Mouse (Mus musculus): Measurements from ENCODE around the gene Erv3. TPM values are rescaled to one million over a fixed set of nuclear protein-coding genes. Genes with fewer than 3 reads are reported as not detected.

Erv3 gene
- polyA plus RNA-seq, 1 experiment from 2014 or later, result not detected

DNA sequence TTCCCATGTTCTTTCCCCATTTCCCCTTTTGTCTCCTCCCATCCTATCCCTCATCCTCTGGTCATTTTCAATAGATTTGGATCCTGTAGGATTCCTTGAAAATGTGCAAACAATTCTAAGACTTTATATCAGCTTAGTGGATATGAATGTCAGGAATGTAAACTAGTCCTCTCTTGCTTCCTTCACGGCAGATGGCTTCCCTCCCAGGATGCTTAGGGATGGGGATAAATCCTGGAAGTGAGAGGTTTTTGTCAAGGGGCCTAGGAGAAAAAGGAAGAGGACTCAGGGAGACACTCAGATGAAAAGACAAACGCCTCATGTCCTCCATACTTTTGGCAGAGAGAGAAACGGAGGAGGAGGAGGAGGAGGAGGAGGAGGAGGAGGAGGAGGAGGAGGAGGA is 42.9 kb upstream of the Erv3 start:
- H3K36me3 ChIP-seq (ENCODE audit: control insufficient read depth, insufficient read depth, low read length), result no peaks in the 10 kb centered on the region
- H3K27ac ChIP-seq (ENCODE audit: low read depth, low read length), result no peak overlapping the region
- no peaks in the 10 kb centered on the region for H3K9me3 ChIP-seq (ENCODE audit: control insufficient read depth, low read length)
- no peak for ATAC-seq (ENCODE audit: low read depth)
- H3K4me2 ChIP-seq (ENCODE audit: low read depth, low read length), result no peak overlapping the region
- no peaks in the 10 kb centered on the region for H3K4me1 ChIP-seq (ENCODE audit: control insufficient read depth, insufficient read depth, low read length)
- H3K4me3 ChIP-seq (ENCODE audit: low read depth, low read length), result no peak overlapping the region
- H3K9ac ChIP-seq (replicated peaks; ENCODE audit: low read depth, low read length), result no peak overlapping the region
- WGBS, result 39% methylated on average over 1 of the region's 3 CpGs
- H3K27me3 ChIP-seq (ENCODE audit: control insufficient read depth, insufficient read depth, low read length), result no peaks in the 10 kb centered on the region

- no peaks in the 10 kb centered on the region for H3K27me3 ChIP-seq (ENCODE audit: control insufficient read depth, insufficient read depth, low read length)
- no peaks in the 10 kb centered on the region for H3K9me3 ChIP-seq (ENCODE audit: control insufficient read depth, low read length)
- H3K27ac ChIP-seq (ENCODE audit: low read depth, low read length), result no peak overlapping the region
- H3K4me3 ChIP-seq (ENCODE audit: low read depth, low read length), result no peak overlapping the region
- 89% methylated on average over 12 of the region's 12 CpGs for WGBS
- H3K4me2 ChIP-seq (ENCODE audit: low read depth, low read length), result no peak overlapping the region
- ATAC-seq (ENCODE audit: low read depth), result no peak
- H3K9ac ChIP-seq (replicated peaks; ENCODE audit: low read depth, low read length), result no peak overlapping the region
- H3K36me3 ChIP-seq (ENCODE audit: control insufficient read depth, insufficient read depth, low read length), result no peaks in the 10 kb centered on the region
- no peaks in the 10 kb centered on the region for H3K4me1 ChIP-seq (ENCODE audit: control insufficient read depth, insufficient read depth, low read length)
These were observed 38.0 kb upstream of the Erv3 start for GRCm38 (mm10) chr2:131897336-131898109.

GRCm38 (mm10) chr2:131896011-131896410 is 36.5 kb upstream of the Erv3 start:
- Histone ChIP-seq H3K9me3 (ENCODE audit: control insufficient read depth, low read length) (no peaks in the 10 kb centered on the region), H3K9ac (replicated peaks; ENCODE audit: low read depth, low read length) (no peak overlapping the region), H3K4me2 (ENCODE audit: low read depth, low read length) (no peak overlapping the region), H3K4me3 (ENCODE audit: low read depth, low read length) (no peak overlapping the region), H3K27me3 (ENCODE audit: control insufficient read depth, insufficient read depth, low read length) (no peaks in the 10 kb centered on the region), H3K4me1 (ENCODE audit: control insufficient read depth, insufficient read depth, low read length) (0 out of 2 replicates have a peak, but pooled peaks cover 2% of the 10 kb centered on the region), H3K36me3 (ENCODE audit: control insufficient read depth, insufficient read depth, low read length) (no peaks in the 10 kb centered on the region), H3K27ac (ENCODE audit: low read depth, low read length) (no peak overlapping the region)
- ATAC-seq (ENCODE audit: low read depth), result no peak
- WGBS, result 75% methylated on average over 4 of the region's 4 CpGs

DNA sequence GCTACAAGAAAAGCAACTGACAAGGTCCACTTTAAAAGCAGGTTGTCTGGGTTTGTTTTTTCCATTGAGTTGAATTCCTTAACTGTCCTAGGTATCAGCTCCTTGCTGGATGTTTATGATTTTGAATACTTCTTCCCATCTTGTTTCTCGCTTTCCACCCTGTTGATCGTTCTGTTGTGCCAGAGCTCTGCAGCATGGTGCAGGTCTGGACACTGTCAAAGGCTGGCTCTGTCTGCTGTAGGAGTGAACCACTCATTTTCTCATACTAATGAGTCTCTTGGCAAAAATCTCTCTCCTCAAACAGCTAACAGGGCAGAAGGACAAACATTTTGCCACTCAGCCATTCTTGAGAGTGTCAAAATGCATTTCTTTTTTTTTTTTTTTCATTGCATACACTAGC is 35.6 kb upstream of the Erv3 start:
- H3K27me3 ChIP-seq (ENCODE audit: control insufficient read depth, insufficient read depth, low read length), result no peaks in the 10 kb centered on the region
- H3K4me3 ChIP-seq (ENCODE audit: low read depth, low read length), result no peak overlapping the region
- H3K4me2 ChIP-seq (ENCODE audit: low read depth, low read length), result no peak overlapping the region
- H3K9me3 ChIP-seq (ENCODE audit: control insufficient read depth, low read length), result no peaks in the 10 kb centered on the region
- no peak for ATAC-seq (ENCODE audit: low read depth)
- no peaks in the 10 kb centered on the region for H3K36me3 ChIP-seq (ENCODE audit: control insufficient read depth, insufficient read depth, low read length)
- WGBS, result 87% methylated on average over 2 of the region's 2 CpGs
- H3K4me1 ChIP-seq (ENCODE audit: control insufficient read depth, insufficient read depth, low read length), result 0 out of 2 replicates have a peak, but pooled peaks cover 2% of the 10 kb centered on the region
- H3K9ac ChIP-seq (replicated peaks; ENCODE audit: low read depth, low read length), result no peak overlapping the region
- no peak overlapping the region for H3K27ac ChIP-seq (ENCODE audit: low read depth, low read length)

GRCm38 (mm10) chr2:131892534-131892933 is 33.0 kb upstream of the Erv3 start:
- 25% methylated on average over 5 of the region's 5 CpGs for WGBS
- no peaks in the 10 kb centered on the region for H3K27me3 ChIP-seq (ENCODE audit: control insufficient read depth, insufficient read depth, low read length)
- H3K9me3 ChIP-seq (ENCODE audit: control insufficient read depth, low read length), result no peaks in the 10 kb centered on the region

DNA sequence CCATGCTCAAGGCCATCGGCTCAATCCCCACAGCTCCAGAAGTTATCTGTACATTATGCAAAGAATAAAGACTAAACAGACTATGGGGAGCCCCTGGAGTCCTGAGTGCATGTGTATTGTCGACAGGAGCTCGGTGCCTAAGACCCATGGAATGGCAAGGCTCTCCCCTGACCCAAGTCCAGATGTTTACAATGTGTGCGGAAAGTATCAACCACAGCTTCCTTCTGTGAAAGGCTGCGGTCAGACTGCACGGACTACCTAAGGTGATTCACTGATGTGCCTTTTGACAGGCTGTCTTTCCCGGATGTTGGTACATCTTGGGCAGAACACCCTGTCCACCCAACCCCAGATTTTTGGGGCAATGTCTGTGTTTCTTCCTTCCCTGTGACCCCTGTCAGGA is 28.7 kb upstream of the Erv3 start:
- Histone ChIP-seq H3K4me1 (ENCODE audit: control insufficient read depth, insufficient read depth, low read length) (0 out of 2 replicates have a peak, but pooled peaks cover 2% of the 10 kb centered on the region), H3K36me3 (ENCODE audit: control insufficient read depth, insufficient read depth, low read length) (no peaks in the 10 kb centered on the region), H3K4me2 (ENCODE audit: low read depth, low read length) (no peak overlapping the region), H3K27ac (ENCODE audit: low read depth, low read length) (no peak overlapping the region), H3K4me3 (ENCODE audit: low read depth, low read length) (no peak overlapping the region), H3K9me3 (ENCODE audit: control insufficient read depth, low read length) (no peaks in the 10 kb centered on the region), H3K9ac (replicated peaks; ENCODE audit: low read depth, low read length) (no peak overlapping the region), H3K27me3 (ENCODE audit: control insufficient read depth, insufficient read depth, low read length) (no peaks in the 10 kb centered on the region)
- no peak for ATAC-seq (ENCODE audit: low read depth)
- 83% methylated on average over 7 of the region's 7 CpGs for WGBS

More at GRCm38 (mm10) chr2:131892534-131892933, 33.0 kb upstream of the Erv3 start:
- Histone ChIP-seq H3K4me2 (ENCODE audit: low read depth, low read length) (no peak overlapping the region), H3K27ac (ENCODE audit: low read depth, low read length) (no peak overlapping the region), H3K9ac (replicated peaks; ENCODE audit: low read depth, low read length) (no peak overlapping the region), H3K4me1 (ENCODE audit: control insufficient read depth, insufficient read depth, low read length) (0 out of 2 replicates have a peak, but pooled peaks cover 2% of the 10 kb centered on the region), H3K36me3 (ENCODE audit: control insufficient read depth, insufficient read depth, low read length) (no peaks in the 10 kb centered on the region), H3K4me3 (ENCODE audit: low read depth, low read length) (no peak overlapping the region)
- ATAC-seq (ENCODE audit: low read depth), result no peak

GRCm38 (mm10) chr2:131886503-131887160 is 27.1 kb upstream of the Erv3 start:
- no peak overlapping the region for H3K4me2 ChIP-seq (ENCODE audit: low read depth, low read length)
- H3K4me1 ChIP-seq (ENCODE audit: control insufficient read depth, insufficient read depth, low read length), result no peaks in the 10 kb centered on the region
- no peaks in the 10 kb centered on the region for H3K36me3 ChIP-seq (ENCODE audit: control insufficient read depth, insufficient read depth, low read length)
- ATAC-seq (ENCODE audit: low read depth), result no peak
- H3K27me3 ChIP-seq (ENCODE audit: control insufficient read depth, insufficient read depth, low read length), result no peaks in the 10 kb centered on the region
- no peaks in the 10 kb centered on the region for H3K9me3 ChIP-seq (ENCODE audit: control insufficient read depth, low read length)
- 96% methylated on average over 6 of the region's 6 CpGs for WGBS
- no peak overlapping the region for H3K9ac ChIP-seq (replicated peaks; ENCODE audit: low read depth, low read length)
- no peak overlapping the region for H3K27ac ChIP-seq (ENCODE audit: low read depth, low read length)
- no peak overlapping the region for H3K4me3 ChIP-seq (ENCODE audit: low read depth, low read length)

- 59% methylated on average over 2 of the region's 2 CpGs for WGBS
- Histone ChIP-seq H3K9me3 (ENCODE audit: control insufficient read depth, low read length) (no peaks in the 10 kb centered on the region), H3K4me1 (ENCODE audit: control insufficient read depth, insufficient read depth, low read length) (no peaks in the 10 kb centered on the region), H3K4me3 (ENCODE audit: low read depth, low read length) (no peak overlapping the region), H3K27ac (ENCODE audit: low read depth, low read length) (no peak overlapping the region), H3K36me3 (ENCODE audit: control insufficient read depth, insufficient read depth, low read length) (no peaks in the 10 kb centered on the region), H3K9ac (replicated peaks; ENCODE audit: low read depth, low read length) (no peak overlapping the region), H3K27me3 (ENCODE audit: control insufficient read depth, insufficient read depth, low read length) (no peaks in the 10 kb centered on the region), H3K4me2 (ENCODE audit: low read depth, low read length) (no peak overlapping the region)
- no peak for ATAC-seq (ENCODE audit: low read depth)
These were observed 23.6 kb upstream of the Erv3 start for GRCm38 (mm10) chr2:131883136-131883535.

DNA sequence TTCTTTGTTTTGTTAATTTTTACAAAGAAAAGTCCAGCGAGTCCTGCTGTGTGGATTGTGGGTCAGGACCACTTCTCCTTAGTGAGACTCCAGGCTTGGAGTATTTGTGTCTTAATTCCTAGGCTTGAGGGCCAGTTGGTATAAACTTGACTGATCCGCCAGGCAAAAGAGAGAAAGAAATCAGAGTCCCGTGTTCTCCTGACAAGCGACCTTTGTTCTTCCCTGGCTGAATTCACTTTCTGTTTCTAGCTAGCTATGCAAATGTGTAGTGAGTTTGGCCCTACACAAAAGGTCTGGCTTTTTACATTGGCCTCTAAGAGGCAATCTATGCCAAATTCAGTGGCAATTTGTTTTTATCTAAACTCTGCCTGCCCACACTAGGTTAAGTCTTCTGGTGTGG is 22.2 kb upstream of the Erv3 start:
- H3K36me3 ChIP-seq (ENCODE audit: control insufficient read depth, insufficient read depth, low read length), result no peaks in the 10 kb centered on the region
- no peak overlapping the region for H3K4me3 ChIP-seq (ENCODE audit: low read depth, low read length)
- H3K9me3 ChIP-seq (ENCODE audit: control insufficient read depth, low read length), result no peaks in the 10 kb centered on the region
- no peak overlapping the region for H3K4me2 ChIP-seq (ENCODE audit: low read depth, low read length)
- H3K27me3 ChIP-seq (ENCODE audit: control insufficient read depth, insufficient read depth, low read length), result no peaks in the 10 kb centered on the region
- H3K9ac ChIP-seq (replicated peaks; ENCODE audit: low read depth, low read length), result no peak overlapping the region
- no peak for ATAC-seq (ENCODE audit: low read depth)
- H3K4me1 ChIP-seq (ENCODE audit: control insufficient read depth, insufficient read depth, low read length), result no peaks in the 10 kb centered on the region
- H3K27ac ChIP-seq (ENCODE audit: low read depth, low read length), result no peak overlapping the region
- WGBS, result 64% methylated on average over 4 of the region's 4 CpGs

Data from neural tube, embryonic 14.5 days (tissue).